Comparison of ENCODE assay signal across 15 mouse cellular contexts in genomic region chrX:73430036-73430435, GRCm38 (mm10). TPM values are rescaled to one million over a fixed set of nuclear protein-coding genes. Genes with fewer than 3 reads are reported as not detected.
DNase-seq lines count a peak whose midpoint lies in the region; ATAC-seq and TF ChIP-seq lines count a peak whose summit lies in the region.
"Had no signal": no experiment of that assay in that cellular context is flagged by ENCODE, and none has a peak within 500 bp of the region (broad histone marks: within the 10 kb centered on the region; RNA-seq: fewer than 3 reads in every experiment).

No protein-coding gene starts in this region.

- no peaks in the 10 kb centered on the region for H3K36me3 ChIP-seq in heart, adult 2 months (ENCODE audit: control insufficient read depth, insufficient read depth, low read length)
- no peaks in the 10 kb centered on the region for H3K36me3 ChIP-seq in heart, embryonic 10.5 days
- H3K36me3 ChIP-seq in lung, embryonic 14.5 days (ENCODE audit: insufficient read depth) = no peaks in the 10 kb centered on the region
- H3K36me3 ChIP-seq: forebrain, embryonic 15.5 days; lung, embryonic 15.5 days had no signal

- no peak for TF ChIP-seq POLR2A in heart, adult 2 months (IDR thresholded peaks at IDR 0.05; ENCODE audit: insufficient read depth, low read depth, low read length)
- TF ChIP-seq POLR2A in lung, adult 2 months (IDR thresholded peaks at IDR 0.05; ENCODE audit: borderline replicate concordance, extremely low read depth, low read depth, low read length) = no peak

- H3K4me1 ChIP-seq in heart, adult 2 months (ENCODE audit: control insufficient read depth, insufficient read depth, low read length) = no peaks in the 10 kb centered on the region
- no peaks in the 10 kb centered on the region for H3K4me1 ChIP-seq in heart, embryonic 10.5 days
- H3K4me1 ChIP-seq in lung, embryonic 14.5 days (ENCODE audit: insufficient read depth) = no peaks in the 10 kb centered on the region
- no peaks in the 10 kb centered on the region for H3K4me1 ChIP-seq in lung, adult 2 months (ENCODE audit: control insufficient read depth, insufficient read depth, low read length)
- H3K4me1 ChIP-seq: forebrain, embryonic 15.5 days; lung, embryonic 15.5 days had no signal

- no peak for ATAC-seq in lung, embryonic 14.5 days (ENCODE audit: insufficient read depth)
- no peak for ATAC-seq in erythroid progenitor cell, adult 5-6 weeks (replicated peaks; ENCODE audit: low FRiP score, poor library complexity, severe bottlenecking)
- ATAC-seq: forebrain, embryonic 15.5 days; inflammation-experienced regulatory T-cells, adult 6 months had no signal

- intact Hi-C loops in heart, adult 2 months (cut with DNase I) = loop anchor here (5.0 kb wide), 1 partner anchor 118 kb away; no protein-coding TSS in a partner anchor

- no peaks in the 10 kb centered on the region for H3K27me3 ChIP-seq in heart, adult 2 months (ENCODE audit: control insufficient read depth, insufficient read depth, low read length)
- H3K27me3 ChIP-seq in heart, embryonic 10.5 days (ENCODE audit: insufficient read depth, poor library complexity, severe bottlenecking) = peaks cover 31% of the 10 kb centered on the region
- H3K27me3 ChIP-seq in lung, embryonic 14.5 days (ENCODE audit: insufficient read depth, low read length) = no peaks in the 10 kb centered on the region
- H3K27me3 ChIP-seq: forebrain, embryonic 15.5 days; lung, embryonic 15.5 days had no signal

- no peak overlapping the region for H3K27ac ChIP-seq in heart, adult 2 months
- no peak overlapping the region for H3K27ac ChIP-seq in heart, embryonic 10.5 days
- no peak overlapping the region for H3K27ac ChIP-seq in lung, embryonic 14.5 days (ENCODE audit: low read depth)
- H3K27ac ChIP-seq: forebrain, embryonic 15.5 days; lung, embryonic 15.5 days had no signal

- no peak overlapping the region for H3K4me3 ChIP-seq in heart, adult 2 months
- no peak overlapping the region for H3K4me3 ChIP-seq in heart, embryonic 10.5 days
- no peak overlapping the region for H3K4me3 ChIP-seq in lung, embryonic 14.5 days (ENCODE audit: low read depth, low read length)
- no peak overlapping the region for H3K4me3 ChIP-seq in lung, adult 2 months (replicated peaks; ENCODE audit: extremely low read depth, low read depth, low read length)
- H3K4me3 ChIP-seq: forebrain, embryonic 15.5 days; lung, embryonic 15.5 days; myocyte had no signal

- H3K9ac ChIP-seq in heart, adult 2 months (ENCODE audit: low read depth, low read length) = no peak overlapping the region
- no peak overlapping the region for H3K9ac ChIP-seq in lung, embryonic 14.5 days
- H3K9ac ChIP-seq: forebrain, embryonic 15.5 days; lung, embryonic 15.5 days had no signal

- WGBS in heart, adult 2 months = 77% methylated on average over 2 of the region's 2 CpGs
- 70% methylated on average over 2 of the region's 2 CpGs for WGBS in heart, embryonic 10.5 days
- 76% methylated on average over 2 of the region's 2 CpGs for WGBS in lung, embryonic 14.5 days
- 83% methylated on average over 2 of the region's 2 CpGs for WGBS in lung, adult 2 months

- no peaks in the 10 kb centered on the region for H3K79me2 ChIP-seq in heart, adult 2 months (replicated peaks; ENCODE audit: control insufficient read depth, insufficient read depth, low read length)

- H3K9me3 ChIP-seq in heart, embryonic 10.5 days = no peaks in the 10 kb centered on the region
- H3K9me3 ChIP-seq in lung, embryonic 14.5 days (ENCODE audit: low read depth, low read length) = no peaks in the 10 kb centered on the region
- H3K9me3 ChIP-seq: forebrain, embryonic 15.5 days; lung, embryonic 15.5 days had no signal

- no peak for DNase-seq in heart, adult 2 months
- no peak for DNase-seq in heart, embryonic 10.5 days (ENCODE audit: low spot score)
- DNase-seq in lung, embryonic 14.5 days = peak; percentile 43
- DNase-seq in lung, adult 2 months = no peak
- peak; percentile 37 for DNase-seq in NIH3T3 (ENCODE audit: low read depth)
- DNase-seq in retina, adult 2 months (ENCODE audit: low read depth, low spot score) = peak; percentile 4
- no peak for DNase-seq in right cerebral cortex, adult 18-20 months
- DNase-seq: cerebellum, postnatal 36 days had no signal

- TF ChIP-seq CTCF in heart, adult 2 months (IDR thresholded peaks at IDR 0.05) = peak; percentile 51
- TF ChIP-seq CTCF in lung, embryonic 14.5 days (IDR thresholded peaks at IDR 0.05; ENCODE audit: low read depth) = peak; percentile 37; the same call in 1 of the 2 replicates
- no peak for TF ChIP-seq CTCF in lung, adult 2 months (IDR thresholded peaks at IDR 0.05; ENCODE audit: insufficient read depth, low read length)

- TF ChIP-seq EP300 in heart, adult 2 months (IDR thresholded peaks at IDR 0.05; ENCODE audit: insufficient read depth, low read depth, low read length) = no peak

- no peak overlapping the region for H3K4me2 ChIP-seq in lung, embryonic 14.5 days
- H3K4me2 ChIP-seq: forebrain, embryonic 15.5 days; lung, embryonic 15.5 days had no signal

RNA-seq across cellular contexts. Expression of gene Trex2, which starts 5.1 kb away (rescaled TPM):
- not detected for total RNA-seq in heart, adult 2 months (2021)
- not detected in 2 replicates for polyA plus RNA-seq in heart, adult 2 months (2012; rRNA removed)
- polyA plus RNA-seq in heart, embryonic 10.5 days (2016; fragmentation: Nextera tagmentation; extraction: Ambion mirVana) = not detected in 2 replicates
- 0.18 TPM in 1 of 2 replicates, not detected in the other for polyA plus RNA-seq in lung, embryonic 14.5 days (2014; fragmentation: Nextera tagmentation; extraction: Ambion mirVana)
- 1.1 and 115 TPM in 2 replicates for polyA plus RNA-seq in lung, adult 2 months (2012; rRNA removed)
- total RNA-seq in erythroid progenitor cell, adult 5-6 weeks (2015; ENCODE audit: low replicate concordance) = not detected in 2 replicates
- not detected in 2 replicates for total RNA-seq in erythroid progenitor cell, adult 5-6 weeks (2017; ENCODE audit: low replicate concordance)
- total RNA-seq: left cerebral cortex, adult 18-20 months had no signal
- polyA plus RNA-seq: forebrain, embryonic 15.5 days; heart, embryonic 14.5 days; inflammation-experienced regulatory T-cells, adult 6 months; lung, embryonic 15.5 days; myocyte had no signal

RNA-seq across cellular contexts. Expression of gene Zfp92, which starts 19.1 kb away (rescaled TPM):
- not detected for total RNA-seq in heart, adult 2 months (2021)
- not detected in 2 replicates for polyA plus RNA-seq in heart, adult 2 months (2012; rRNA removed)
- 0.13 TPM in 1 of 2 replicates, not detected in the other for polyA plus RNA-seq in heart, embryonic 10.5 days (2016; fragmentation: Nextera tagmentation; extraction: Ambion mirVana)
- 0.05 and 0.14 TPM in 2 replicates for polyA plus RNA-seq in lung, embryonic 14.5 days (2014; fragmentation: Nextera tagmentation; extraction: Ambion mirVana)
- 0.06 and 0.32 TPM in 2 replicates for polyA plus RNA-seq in lung, adult 2 months (2012; rRNA removed)
- not detected in 2 replicates for total RNA-seq in erythroid progenitor cell, adult 5-6 weeks (2015; ENCODE audit: low replicate concordance)
- not detected in 2 replicates for total RNA-seq in erythroid progenitor cell, adult 5-6 weeks (2017; ENCODE audit: low replicate concordance)
- polyA plus RNA-seq: heart, embryonic 14.5 days; myocyte had no signal

RNA-seq across cellular contexts. Expression of gene Haus7, which starts 28.8 kb away (rescaled TPM):
- 1 to 10 TPM; 4.3 to 5.5 TPM for total RNA-seq in heart, adult 2 months (2021)
- 6.0 and 8.9 TPM in 2 replicates for polyA plus RNA-seq in heart, adult 2 months (2012; rRNA removed)
- 83.7 and 90.0 TPM in 2 replicates for polyA plus RNA-seq in heart, embryonic 10.5 days (2016; fragmentation: Nextera tagmentation; extraction: Ambion mirVana)
- polyA plus RNA-seq in lung, embryonic 14.5 days (2014; fragmentation: Nextera tagmentation; extraction: Ambion mirVana) = 68.8 and 76.3 TPM in 2 replicates
- 9.2 and 14.1 TPM in 2 replicates for polyA plus RNA-seq in lung, adult 2 months (2012; rRNA removed)
- 9.2 and 13.0 TPM in 2 replicates for total RNA-seq in erythroid progenitor cell, adult 5-6 weeks (2015; ENCODE audit: low replicate concordance)
- total RNA-seq in erythroid progenitor cell, adult 5-6 weeks (2017; ENCODE audit: low replicate concordance) = 8.0 and 14.1 TPM in 2 replicates

RNA-seq across cellular contexts. Expression of gene Gm18336, which starts 31.5 kb away (rescaled TPM):
- not detected for total RNA-seq in heart, adult 2 months (2021)
- not detected in 2 replicates for polyA plus RNA-seq in heart, adult 2 months (2012; rRNA removed)
- not detected in 2 replicates for polyA plus RNA-seq in heart, embryonic 10.5 days (2016; fragmentation: Nextera tagmentation; extraction: Ambion mirVana)
- not detected in 2 replicates for polyA plus RNA-seq in lung, embryonic 14.5 days (2014; fragmentation: Nextera tagmentation; extraction: Ambion mirVana)
- 0.05 TPM in 1 of 2 replicates, not detected in the other for polyA plus RNA-seq in lung, adult 2 months (2012; rRNA removed)
- total RNA-seq in erythroid progenitor cell, adult 5-6 weeks (2015; ENCODE audit: low replicate concordance) = not detected in 2 replicates
- not detected in 2 replicates for total RNA-seq in erythroid progenitor cell, adult 5-6 weeks (2017; ENCODE audit: low replicate concordance)
- total RNA-seq: left cerebral cortex, adult 18-20 months had no signal
- polyA plus RNA-seq: forebrain, embryonic 15.5 days; heart, embryonic 14.5 days; inflammation-experienced regulatory T-cells, adult 6 months; lung, embryonic 15.5 days; myocyte had no signal

RNA-seq across cellular contexts. Expression of gene Bgn, which starts 53.4 kb away (rescaled TPM):
- total RNA-seq in heart, adult 2 months (2021) = 100 to 1,000 TPM; 190 to 202 TPM
- 378 and 439 TPM in 2 replicates for polyA plus RNA-seq in heart, adult 2 months (2012; rRNA removed)
- 18.6 and 30.3 TPM in 2 replicates for polyA plus RNA-seq in heart, embryonic 10.5 days (2016; fragmentation: Nextera tagmentation; extraction: Ambion mirVana)
- 192 and 196 TPM in 2 replicates for polyA plus RNA-seq in lung, embryonic 14.5 days (2014; fragmentation: Nextera tagmentation; extraction: Ambion mirVana)
- 656 and 780 TPM in 2 replicates for polyA plus RNA-seq in lung, adult 2 months (2012; rRNA removed)
- 11.2 and 28.9 TPM in 2 replicates for total RNA-seq in erythroid progenitor cell, adult 5-6 weeks (2015; ENCODE audit: low replicate concordance)
- 1.0 and 1.8 TPM in 2 replicates for total RNA-seq in erythroid progenitor cell, adult 5-6 weeks (2017; ENCODE audit: low replicate concordance)

Comparison
In these comparisons a context has a peak if more than half of its experiments do, and no peak if none do; other contexts are left out.
1. DNase-seq: peak in lung, embryonic 14.5 days (single experiment), NIH3T3 (single experiment) and retina, adult 2 months (single experiment); none in heart, adult 2 months (0 of 2), heart, embryonic 10.5 days (single experiment), lung, adult 2 months (single experiment) and right cerebral cortex, adult 18-20 months (single experiment).